Mouse (Mus musculus): ENCODE data around the gene C1ql2. TPM values are rescaled to one million over a fixed set of nuclear protein-coding genes. Genes with fewer than 3 reads are reported as not detected.

Gene C1ql2
- polyA plus RNA-seq, 1 experiment = not detected

GRCm38 (mm10) chr1:120374131-120374530 lies 33.7 kb downstream of the C1ql2 start:
- TF ChIP-seq CTCF (IDR thresholded peaks at IDR 0.05; ENCODE audit: low read depth, low read length) = no peak
- no peak for TF ChIP-seq POLR2A (IDR thresholded peaks at IDR 0.05; ENCODE audit: borderline replicate concordance, low read depth, low read length)
- no peak overlapping the region for H3K4me3 ChIP-seq (ENCODE audit: insufficient read depth, low read length)
- no peak overlapping the region for H3K27ac ChIP-seq (ENCODE audit: insufficient read depth, low read depth, low read length)
- H3K4me1 ChIP-seq (ENCODE audit: control insufficient read depth, insufficient read depth, low read length) = no peaks in the 10 kb centered on the region

- no peak for TF ChIP-seq CTCF (IDR thresholded peaks at IDR 0.05; ENCODE audit: low read depth, low read length)
- TF ChIP-seq POLR2A (IDR thresholded peaks at IDR 0.05; ENCODE audit: borderline replicate concordance, low read depth, low read length) = no peak
- Histone ChIP-seq H3K4me3 (ENCODE audit: insufficient read depth, low read length) (no peak overlapping the region), H3K4me1 (ENCODE audit: control insufficient read depth, insufficient read depth, low read length) (no peaks in the 10 kb centered on the region), H3K27ac (ENCODE audit: insufficient read depth, low read depth, low read length) (no peak overlapping the region)
These were observed 34.5 kb downstream of the C1ql2 start for GRCm38 (mm10) chr1:120374832-120375231.

GRCm38 (mm10) chr1:120385029-120385571 lies 44.7 kb downstream of the C1ql2 start:
- H3K4me1 ChIP-seq (ENCODE audit: control insufficient read depth, insufficient read depth, low read length) = no peaks in the 10 kb centered on the region
- H3K27ac ChIP-seq (ENCODE audit: insufficient read depth, low read depth, low read length) = no peak overlapping the region
- no peak overlapping the region for H3K4me3 ChIP-seq (ENCODE audit: insufficient read depth, low read length)
- TF ChIP-seq CTCF (IDR thresholded peaks at IDR 0.05; ENCODE audit: low read depth, low read length) (no peak), POLR2A (IDR thresholded peaks at IDR 0.05; ENCODE audit: borderline replicate concordance, low read depth, low read length) (no peak)

GRCm38 (mm10) chr1:120389734-120390133 lies 49.4 kb downstream of the C1ql2 start:
- no peaks in the 10 kb centered on the region for H3K4me1 ChIP-seq (ENCODE audit: control insufficient read depth, insufficient read depth, low read length)
- no peak for TF ChIP-seq POLR2A (IDR thresholded peaks at IDR 0.05; ENCODE audit: borderline replicate concordance, low read depth, low read length)
- no peak for TF ChIP-seq CTCF (IDR thresholded peaks at IDR 0.05; ENCODE audit: low read depth, low read length)
- no peak overlapping the region for H3K4me3 ChIP-seq (ENCODE audit: insufficient read depth, low read length)
- no peak overlapping the region for H3K27ac ChIP-seq (ENCODE audit: insufficient read depth, low read depth, low read length)

- H3K4me3 ChIP-seq (ENCODE audit: insufficient read depth, low read length) = no peak overlapping the region
- TF ChIP-seq POLR2A (IDR thresholded peaks at IDR 0.05; ENCODE audit: borderline replicate concordance, low read depth, low read length) (no peak), CTCF (IDR thresholded peaks at IDR 0.05; ENCODE audit: low read depth, low read length) (no peak)
- H3K4me1 ChIP-seq (ENCODE audit: control insufficient read depth, insufficient read depth, low read length) = no peaks in the 10 kb centered on the region
- H3K27ac ChIP-seq (ENCODE audit: insufficient read depth, low read depth, low read length) = no peak overlapping the region
These were observed 50.0 kb downstream of the C1ql2 start for GRCm38 (mm10) chr1:120390336-120390735.

Other genes starting within 250 kb of the C1ql2 start
- gene Dbi, start 219.5 kb upstream of the C1ql2 start, polyA plus RNA-seq (2012; ENCODE audit: insufficient read depth, insufficient read length, missing spikeins) = 259 and 267 TPM in 2 replicates
- gene 3110009E18Rik, start 219.4 kb upstream of the C1ql2 start, polyA plus RNA-seq (2012; ENCODE audit: insufficient read depth, insufficient read length, missing spikeins) = 5.3 and 8.7 TPM in 2 replicates
- gene Steap3, start 67.9 kb upstream of the C1ql2 start, polyA plus RNA-seq (2012; ENCODE audit: insufficient read depth, insufficient read length, missing spikeins) = 19.5 and 22.6 TPM in 2 replicates
- 13.9 and 15.3 TPM in 2 replicates for gene Marco, start 164.4 kb downstream of the C1ql2 start, polyA plus RNA-seq (2012; ENCODE audit: insufficient read depth, insufficient read length, missing spikeins)

Data from bone marrow macrophage, adult 2 months (primary cell).